Mouse (Mus musculus) CH12.LX (cell line): ENCODE results near the gene Ash1l. TPM values are rescaled to one million over a fixed set of nuclear protein-coding genes. Genes with fewer than 3 reads are reported as not detected.

Source experiments
- DNase-seq: peaks from one replicate; pipeline ENCODE4 v3.0.0-alpha.2; 2013; ENCODE audit errors: extremely low read depth
- H3K27ac ChIP-seq: 2 replicates; pipeline ENCODE4 v1.5.1; 2012; ENCODE audit warnings: low read depth, mild to moderate bottlenecking, control low read depth, moderate library complexity; ENCODE audit not compliant: insufficient read depth
- H3K27me3 ChIP-seq: replicated peaks from 2 replicates; pipeline ENCODE3; 2012; ENCODE audit warnings: inconsistent platforms
- H3K36me3 ChIP-seq, 2 experiments: replicated peaks in 1 of 2; 2 replicates each; pipeline versions ENCODE3 to v1.6.1; 2012; ENCODE audit warnings: inconsistent platforms in 1 of 2, low read length in 1 of 2, mild to moderate bottlenecking in 1 of 2, mixed read lengths in 1 of 2, moderate library complexity in 1 of 2; ENCODE audit not compliant: control insufficient read depth in 1 of 2, insufficient read depth in 1 of 2
- H3K4me1 ChIP-seq, 2 experiments: 2 replicates each; pipeline ENCODE4 v1.6.1; 2012; ENCODE audit warnings: inconsistent platforms in 1 of 2, moderate library complexity in 1 of 2; ENCODE audit not compliant: insufficient read depth in 2 of 2, control insufficient read depth in 1 of 2
- H3K4me2 ChIP-seq: 2 replicates; pipeline ENCODE4 v1.6.1; 2012; ENCODE audit warnings: low read depth, mild to moderate bottlenecking, control low read depth; ENCODE audit not compliant: poor library complexity, insufficient read depth, severe bottlenecking
- H3K4me3 ChIP-seq, 3 experiments: fragments of 150-350 bp in 1 of 3; sonication (generic) in 1 of 3; replicated peaks in 1 of 3; 2 replicates each; pipeline versions ENCODE3 to v1.5.1; 2011 to 2012; ENCODE audit warnings: low read depth in 2 of 3, low read length in 2 of 3, mild to moderate bottlenecking in 2 of 3, moderate library complexity in 2 of 3, control low read depth in 1 of 3, improper control_type of control experiment in 1 of 3, inconsistent platforms in 1 of 3, mixed read lengths in 1 of 3; ENCODE audit not compliant: poor library complexity in 1 of 3
- H3K79me2 ChIP-seq: replicated peaks from 2 replicates; pipeline ENCODE4 v1.6.1; 2012; ENCODE audit warnings: mild to moderate bottlenecking, moderate library complexity; ENCODE audit not compliant: control insufficient read depth, poor library complexity, insufficient read depth, severe bottlenecking; ENCODE audit errors: extremely low read depth
- H3K9ac ChIP-seq: 2 replicates; pipeline ENCODE4 v1.6.1; 2012; ENCODE audit warnings: low read depth, mild to moderate bottlenecking, control low read depth, moderate library complexity; ENCODE audit not compliant: insufficient read depth
- H3K9me3 ChIP-seq: replicated peaks from 2 replicates; pipeline ENCODE3; 2012; ENCODE audit warnings: low read length, inconsistent platforms, mixed read lengths
- CTCF ChIP-seq, 2 experiments: IDR thresholded peaks in 1 of 2; conservative IDR thresholded peaks in 1 of 2; 2 replicates each; pipeline ENCODE4 v1.5.1; 2011 to 2012; ENCODE audit warnings: low read depth in 2 of 2, low read length in 2 of 2, improper control_type of control experiment in 1 of 2, inconsistent platforms in 1 of 2, mild to moderate bottlenecking in 1 of 2, moderate library complexity in 1 of 2
- E2F4 ChIP-seq: IDR thresholded peaks from 2 replicates; pipeline ENCODE4 v1.6.1; 2011; ENCODE audit warnings: low read depth, low read length, improper control_type of control experiment; ENCODE audit not compliant: insufficient replicate concordance
- ELF1 ChIP-seq: IDR thresholded peaks from 2 replicates; pipeline ENCODE4 v1.6.1; 2014; ENCODE audit warnings: low read depth, mild to moderate bottlenecking, inconsistent platforms, low read length, improper control_type of control experiment
- EP300 ChIP-seq: IDR thresholded peaks from 2 replicates; pipeline ENCODE4 v1.6.1; 2011; ENCODE audit warnings: low read length, improper control_type of control experiment
- ETS1 ChIP-seq: conservative IDR thresholded peaks from 2 replicates; pipeline ENCODE4 v1.6.1; 2012; ENCODE audit warnings: low read depth, mild to moderate bottlenecking, inconsistent platforms, low read length, improper control_type of control experiment, moderate library complexity
- HCFC1 ChIP-seq: IDR thresholded peaks from 2 replicates; pipeline ENCODE4 v1.6.1; 2012; ENCODE audit warnings: low read depth, mild to moderate bottlenecking, inconsistent platforms, low read length, improper control_type of control experiment
- KAT2A ChIP-seq: IDR thresholded peaks from 2 replicates; pipeline ENCODE4 v1.6.1; 2012; ENCODE audit warnings: low read length, improper control_type of control experiment, inconsistent platforms; ENCODE audit not compliant: insufficient replicate concordance
- MAFK ChIP-seq: IDR thresholded peaks from 2 replicates; pipeline ENCODE4 v1.6.1; 2011; ENCODE audit warnings: low read length, improper control_type of control experiment; ENCODE audit not compliant: insufficient replicate concordance
- MAZ ChIP-seq: IDR thresholded peaks from 2 replicates; pipeline ENCODE4 v1.6.1; 2012; ENCODE audit warnings: low read depth, mild to moderate bottlenecking, inconsistent platforms, low read length, improper control_type of control experiment, moderate library complexity
- MXI1 ChIP-seq: IDR thresholded peaks from 2 replicates; pipeline ENCODE4 v1.6.1; 2011; ENCODE audit warnings: mild to moderate bottlenecking, low read depth, low read length, improper control_type of control experiment
- NELFE ChIP-seq: IDR thresholded peaks from 2 replicates; pipeline ENCODE4 v1.6.1; 2011; ENCODE audit warnings: low read depth, low read length, improper control_type of control experiment
- NRF1 ChIP-seq: IDR thresholded peaks from 2 replicates; pipeline ENCODE4 v1.6.1; 2014; ENCODE audit warnings: low read depth, mild to moderate bottlenecking, inconsistent platforms, low read length, improper control_type of control experiment, moderate library complexity
- PAX5 ChIP-seq: IDR thresholded peaks from 2 replicates; pipeline ENCODE4 v1.6.1; 2012; ENCODE audit warnings: low read length, inconsistent platforms, mixed read lengths
- POLR2AphosphoS2 ChIP-seq: IDR thresholded peaks from 2 replicates; pipeline ENCODE4 v1.6.1; 2011; ENCODE audit warnings: low read depth, low read length, improper control_type of control experiment
- RAD21 ChIP-seq: IDR thresholded peaks from 2 replicates; pipeline ENCODE4 v1.6.1; 2011; ENCODE audit warnings: low read depth, mild to moderate bottlenecking, low read length, improper control_type of control experiment, moderate library complexity
- SMC3 ChIP-seq: IDR thresholded peaks from 2 replicates; pipeline ENCODE4 v1.6.1; 2011; ENCODE audit warnings: low read depth, low read length, improper control_type of control experiment
- TBP ChIP-seq: conservative IDR thresholded peaks from 2 replicates; pipeline ENCODE4 v1.6.1; 2011; ENCODE audit warnings: low read depth, low read length, improper control_type of control experiment
- UBTF ChIP-seq: IDR thresholded peaks from 2 replicates; pipeline ENCODE4 v1.6.1; 2012; ENCODE audit warnings: low read depth, mild to moderate bottlenecking, inconsistent platforms, low read length, improper control_type of control experiment, moderate library complexity
- USF1 ChIP-seq: IDR thresholded peaks from 2 replicates; pipeline ENCODE4 v1.6.1; 2014; ENCODE audit warnings: low read depth, mild to moderate bottlenecking, inconsistent platforms, low read length, improper control_type of control experiment
- ZC3H11A ChIP-seq: IDR thresholded peaks from 2 replicates; pipeline ENCODE4 v1.6.1; 2012; ENCODE audit warnings: low read depth, mild to moderate bottlenecking, inconsistent platforms, low read length, improper control_type of control experiment
- ZKSCAN1 ChIP-seq: IDR thresholded peaks from 2 replicates; pipeline ENCODE4 v1.6.1; 2012; ENCODE audit warnings: low read depth, inconsistent platforms, low read length, improper control_type of control experiment, borderline replicate concordance
- ZMIZ1 ChIP-seq: IDR thresholded peaks from 2 replicates; pipeline ENCODE4 v1.6.1; 2012; ENCODE audit warnings: low read depth, mild to moderate bottlenecking, inconsistent platforms, low read length, improper control_type of control experiment
- dilution Hi-C: fragments of 300-500 bp; cut with MboI; formaldehyde crosslinking; loops from 2 replicates; pipeline ENCODE4 v1.14.3; 2020; ENCODE audit warnings: low sequenced_read_pairs; ENCODE audit not compliant: extremely low pct_unique_long_range_greater_than_20kb, extremely low pct_ligation_motif_present
- in situ Hi-C: fragments of 300-500 bp; cut with MboI; formaldehyde crosslinking; loops from 3 replicates; pipeline ENCODE4 v1.14.3; 2019; ENCODE audit warnings: low sequenced_read_pairs, low pct_ligation_motif_present, low pct_unique_long_range_greater_than_20kb, mixed read lengths
- polyA plus RNA-seq: library from polyadenylated mRNA; unstranded; fragments of >175 nt; gene quantifications from 2 replicates; pipeline ENCODE4 v1.2.1, GENCODE M21; 2012; ENCODE audit warnings: low read depth; ENCODE audit not compliant: insufficient read length
- total RNA-seq, 2 experiments: library from RNA; depleted of rRNA; stranded (reverse); fragments of 300-350 nt in 1 of 2; fragments of >200 nt in 1 of 2; gene quantifications; 2 replicates each; pipeline ENCODE4 v1.2.3; 2012 to 2014

The Ash1l gene
- total and polyA plus RNA-seq, 3 experiments: 2.9 to 9.7 (median 5.8) TPM

- in situ Hi-C loops: loop anchor here (10.0 to 25.0 kb wide), 2 partner anchors 98 to 175 kb away; no protein-coding TSS in a partner anchor
- peaks cover 2% of the 10 kb centered on the region for H3K79me2 ChIP-seq
- no peaks in the 10 kb centered on the region for H3K4me1 ChIP-seq
- dilution Hi-C loops: no loop called here
- no peak overlapping the region for H3K4me3 ChIP-seq
- H3K27me3 ChIP-seq: no peaks in the 10 kb centered on the region
- H3K27ac ChIP-seq: no peak overlapping the region
- H3K36me3 ChIP-seq: peaks cover 31 to 82% of the 10 kb centered on the region in 2 experiments
- H3K4me2 ChIP-seq: no peak overlapping the region
- peak; percentile 40 for DNase-seq
- no peaks in the 10 kb centered on the region for H3K9me3 ChIP-seq
- H3K9ac ChIP-seq: no peak overlapping the region
- TF ChIP-seq POLR2AphosphoS2 (no peak), MAFK (no peak), NRF1 (no peak), CTCF (conservative IDR thresholded peaks at IDR 0.05 in 1 of 2, IDR thresholded peaks at IDR 0.05 in 1 of 2; ENCODE audit: low read depth in 2 of 2, low read length in 2 of 2) (peak; percentile 7 to 80; a peak in 3 of 4 replicates), EP300 (no peak), ZC3H11A (no peak), E2F4 (no peak), UBTF (no peak), ZKSCAN1 (no peak), HCFC1 (no peak), SMC3 (peak; percentile 31; the same call in 1 of the 2 replicates), TBP (no peak), KAT2A (no peak), ELF1 (no peak), MAZ (no peak), RAD21 (peak; percentile 79), ZMIZ1 (no peak), ETS1 (no peak), PAX5 (no peak), MXI1 (no peak)
- TF ChIP-seq, all 38 proteins: peak for 3
These were observed 10.7 kb upstream of the Ash1l start for GRCm38 (mm10) chr3:88939749-88940148.

GRCm38 (mm10) chr3:88942316-88942880 lies 8.0 kb upstream of the Ash1l start:
- no peak for TF ChIP-seq NRF1
- no peak for TF ChIP-seq NELFE
- TF ChIP-seq USF1: no peak
- TF ChIP-seq KAT2A: no peak
- TF ChIP-seq, all 38 proteins: peak for 0
- dilution Hi-C loops: no loop called here
- H3K27me3 ChIP-seq: no peaks in the 10 kb centered on the region
- H3K4me1 ChIP-seq: peaks cover 0 to 4% of the 10 kb centered on the region in 2 experiments; a peak in 1 of 4 replicates
- H3K36me3 ChIP-seq: peaks cover 24 to 62% of the 10 kb centered on the region in 2 experiments
- in situ Hi-C loops: loop anchor here (25.0 kb wide), 1 partner anchor 95 kb away; no protein-coding TSS in a partner anchor
- H3K9ac ChIP-seq: no peak overlapping the region
- H3K4me2 ChIP-seq: no peak overlapping the region
- no peak overlapping the region for H3K4me3 ChIP-seq
- DNase-seq: no peak
- H3K27ac ChIP-seq: no peak overlapping the region
- H3K9me3 ChIP-seq: no peaks in the 10 kb centered on the region
- peaks cover 20% of the 10 kb centered on the region for H3K79me2 ChIP-seq
